Mouse (Mus musculus): ENCODE measurements around the gene Zbtb16. TPM values are rescaled to one million over a fixed set of nuclear protein-coding genes. Genes with fewer than 3 reads are reported as not detected.

The Zbtb16 gene
- polyA plus RNA-seq, 1 experiment from 2014 or later: 3.0 TPM

DNA sequence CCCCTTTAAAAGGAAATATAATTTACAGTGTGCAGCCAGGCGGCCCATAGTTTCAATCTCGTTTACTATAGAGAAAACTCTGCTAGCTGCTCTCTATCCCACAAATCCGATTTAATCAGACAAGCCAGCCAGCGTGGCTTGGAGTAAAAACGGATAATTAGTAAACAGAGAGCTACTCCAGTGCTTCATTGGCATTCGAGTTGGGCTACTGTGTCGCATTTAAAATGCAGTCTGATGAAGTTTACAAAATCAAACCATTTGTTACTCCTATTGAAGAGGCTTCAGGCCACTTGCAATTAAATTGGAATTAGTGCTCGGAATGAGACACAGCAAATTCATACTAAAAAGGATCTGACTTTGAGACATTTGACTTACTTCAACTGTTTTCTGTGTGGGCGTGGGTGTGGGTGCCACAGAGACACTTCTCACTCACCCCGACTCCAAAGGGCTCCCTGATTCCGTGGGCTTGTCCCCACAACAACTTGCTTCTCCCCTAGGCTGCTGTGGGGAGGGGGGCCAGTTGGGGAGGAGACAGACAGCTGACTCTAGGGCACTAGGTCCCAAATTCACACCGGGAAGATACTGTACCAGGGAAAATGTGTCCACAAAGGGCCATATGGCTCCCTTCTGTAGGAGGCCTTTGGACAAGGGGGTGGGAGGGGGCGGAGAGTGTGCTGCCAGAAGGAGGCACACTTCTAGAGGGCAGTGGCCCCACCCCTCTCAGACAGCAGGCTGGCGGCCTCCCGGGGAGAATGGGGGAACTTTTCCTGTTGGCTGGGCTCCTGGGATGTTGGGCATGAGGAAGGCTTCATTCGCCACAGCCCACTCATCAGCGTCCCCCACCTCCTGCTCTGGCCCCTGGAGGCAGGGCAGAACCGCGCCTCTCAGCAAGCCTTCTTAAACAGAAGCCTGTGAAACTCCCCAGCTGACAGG is 157.3 kb downstream of the Zbtb16 start:
- H3K4me1 ChIP-seq (ENCODE audit: control insufficient read depth, insufficient read depth, low read length): peaks cover 13% of the 10 kb centered on the region
- no peak overlapping the region for H3K4me3 ChIP-seq (ENCODE audit: low read depth, low read length)
- DNase-seq (ENCODE audit: low spot score) (no peak), ATAC-seq (replicated peaks; ENCODE audit: insufficient number of reproducible peaks, low FRiP score, low TSS enrichment, low read depth) (peak; percentile 50)
- no peak overlapping the region; the same call in 1 of the 2 replicates for H3K9ac ChIP-seq (replicated peaks; ENCODE audit: low read length)
- H3K4me2 ChIP-seq (ENCODE audit: low read depth, low read length): no peak overlapping the region
- H3K27ac ChIP-seq (replicated peaks; ENCODE audit: low read depth, low read length): no peak overlapping the region; the same call in 1 of the 2 replicates
- no peaks in the 10 kb centered on the region for H3K27me3 ChIP-seq (ENCODE audit: control insufficient read depth, insufficient read depth, low read length)
- no peaks in the 10 kb centered on the region for H3K9me3 ChIP-seq (replicated peaks; ENCODE audit: control insufficient read depth, low read length)
- 23% methylated on average over 19 of the region's 19 CpGs for WGBS
- H3K36me3 ChIP-seq (replicated peaks; ENCODE audit: control insufficient read depth, insufficient read depth, low read depth, low read length): no peaks in the 10 kb centered on the region

DNA sequence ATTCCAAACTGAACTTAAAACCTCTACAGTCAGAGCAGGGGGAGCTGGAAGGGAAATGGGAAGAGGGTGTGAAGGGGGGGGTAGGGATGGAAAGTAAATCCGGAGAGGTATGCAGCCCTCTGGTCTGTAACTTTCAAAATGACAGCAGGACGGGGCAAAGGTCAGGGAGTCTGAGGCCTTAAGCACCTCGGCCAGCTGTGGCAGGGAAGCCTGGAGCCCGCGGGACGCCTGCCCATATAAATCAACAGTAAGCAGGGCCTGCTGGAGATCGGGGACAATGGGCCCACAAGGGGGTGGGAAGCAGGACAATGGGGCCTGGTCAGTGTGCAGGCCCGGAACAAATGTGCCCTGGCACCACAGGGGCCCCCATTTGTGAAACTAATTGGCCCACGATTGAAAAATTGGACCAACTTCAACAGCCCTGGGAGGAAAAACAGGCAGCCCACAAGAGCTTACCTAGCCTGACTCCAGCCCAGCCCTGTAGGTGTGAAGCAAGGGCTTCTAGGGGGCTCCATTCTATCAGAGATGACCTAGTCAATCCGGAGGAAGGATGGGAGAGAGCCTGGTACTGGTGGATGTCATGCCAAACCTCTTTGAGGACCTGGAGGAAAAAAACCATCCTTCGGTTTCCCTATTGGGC is 160.8 kb downstream of the Zbtb16 start:
- peak overlapping the region; percentile 21; the same call in 1 of the 2 replicates for H3K27ac ChIP-seq (replicated peaks; ENCODE audit: low read depth, low read length)
- no peaks in the 10 kb centered on the region for H3K36me3 ChIP-seq (replicated peaks; ENCODE audit: control insufficient read depth, insufficient read depth, low read depth, low read length)
- H3K4me3 ChIP-seq (ENCODE audit: low read depth, low read length): no peak overlapping the region

DNA sequence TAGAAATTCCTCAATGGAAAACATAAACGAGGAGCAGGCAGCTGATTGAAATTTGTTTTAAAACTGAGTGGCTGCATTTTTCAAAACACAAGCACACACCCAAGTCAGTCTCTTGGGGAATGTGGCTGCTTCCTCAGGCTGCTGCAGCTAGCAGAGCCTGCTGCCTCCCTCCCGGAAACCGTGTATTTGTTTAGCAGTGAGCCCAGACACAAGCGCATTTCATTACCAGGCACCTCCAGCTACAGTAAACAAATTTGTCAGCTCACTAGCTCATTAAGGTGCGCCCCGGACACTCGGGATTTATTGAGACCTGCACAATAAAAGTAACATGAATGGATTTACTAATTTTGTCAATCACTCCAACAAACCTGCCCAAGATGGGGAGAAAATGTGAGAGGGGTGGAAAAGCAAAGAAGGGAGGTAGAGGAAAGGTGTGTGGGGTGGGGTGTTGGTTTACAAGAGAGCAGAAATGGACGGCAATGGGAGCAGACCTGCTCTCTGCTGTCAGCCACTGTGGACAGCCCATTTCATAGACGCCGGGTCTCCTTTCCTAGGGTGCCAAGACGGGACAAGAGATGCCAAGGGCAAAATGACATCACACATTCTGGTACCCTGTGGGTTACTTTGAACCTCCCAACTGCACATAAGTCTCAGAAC is 161.5 kb downstream of the Zbtb16 start:
- H3K27ac ChIP-seq (replicated peaks; ENCODE audit: low read depth, low read length): no peak overlapping the region
- H3K4me3 ChIP-seq (ENCODE audit: low read depth, low read length): no peak overlapping the region
- WGBS: 8% methylated on average over 11 of the region's 11 CpGs
- H3K4me1 ChIP-seq (ENCODE audit: control insufficient read depth, insufficient read depth, low read length): peaks cover 13% of the 10 kb centered on the region
- H3K27me3 ChIP-seq (ENCODE audit: control insufficient read depth, insufficient read depth, low read length): no peaks in the 10 kb centered on the region
- no peaks in the 10 kb centered on the region for H3K9me3 ChIP-seq (replicated peaks; ENCODE audit: control insufficient read depth, low read length)
- no peak overlapping the region for H3K4me2 ChIP-seq (ENCODE audit: low read depth, low read length)
- DNase-seq (ENCODE audit: low spot score) (no peak), ATAC-seq (replicated peaks; ENCODE audit: insufficient number of reproducible peaks, low FRiP score, low TSS enrichment, low read depth) (no peak)
- H3K9ac ChIP-seq (replicated peaks; ENCODE audit: low read length): no peak overlapping the region; the same call in 1 of the 2 replicates
- no peaks in the 10 kb centered on the region for H3K36me3 ChIP-seq (replicated peaks; ENCODE audit: control insufficient read depth, insufficient read depth, low read depth, low read length)

More for the DNA sequence above, 160.8 kb downstream of the Zbtb16 start:
- peak; percentile 45 for DNase-seq (ENCODE audit: low spot score)
- Histone ChIP-seq H3K4me1 (ENCODE audit: control insufficient read depth, insufficient read depth, low read length) (peaks cover 13% of the 10 kb centered on the region), H3K9ac (replicated peaks; ENCODE audit: low read length) (no peak overlapping the region), H3K9me3 (replicated peaks; ENCODE audit: control insufficient read depth, low read length) (no peaks in the 10 kb centered on the region), H3K4me2 (ENCODE audit: low read depth, low read length) (no peak overlapping the region), H3K27me3 (ENCODE audit: control insufficient read depth, insufficient read depth, low read length) (no peaks in the 10 kb centered on the region)
- WGBS: 12% methylated on average over 11 of the region's 11 CpGs
- peak; percentile 50 for ATAC-seq (replicated peaks; ENCODE audit: insufficient number of reproducible peaks, low FRiP score, low TSS enrichment, low read depth)

DNA sequence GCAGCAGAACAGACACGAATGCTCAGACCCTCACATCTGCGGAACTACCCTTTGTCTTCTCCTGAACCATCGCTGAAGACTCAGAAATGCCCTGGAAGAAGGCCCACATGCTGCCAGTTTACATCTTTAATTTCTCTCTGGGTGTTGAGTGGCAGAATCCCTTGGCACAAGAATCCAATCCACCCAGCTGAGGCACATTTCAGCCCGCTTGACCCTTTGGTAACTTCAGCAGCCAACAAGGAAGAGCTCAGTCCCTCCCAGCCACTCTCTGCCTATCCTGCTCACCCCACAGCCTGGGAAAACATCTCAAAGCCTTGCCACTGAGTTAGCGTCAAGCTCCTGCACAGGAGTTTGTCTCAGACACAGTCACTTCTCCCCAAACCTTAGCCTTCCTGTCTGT is 162.2 kb downstream of the Zbtb16 start:
- no peak overlapping the region for H3K9ac ChIP-seq (replicated peaks; ENCODE audit: low read length)
- no peaks in the 10 kb centered on the region for H3K36me3 ChIP-seq (replicated peaks; ENCODE audit: control insufficient read depth, insufficient read depth, low read depth, low read length)
- H3K27ac ChIP-seq (replicated peaks; ENCODE audit: low read depth, low read length): no peak overlapping the region
- no peak for ATAC-seq (replicated peaks; ENCODE audit: insufficient number of reproducible peaks, low FRiP score, low TSS enrichment, low read depth)
- no peaks in the 10 kb centered on the region for H3K9me3 ChIP-seq (replicated peaks; ENCODE audit: control insufficient read depth, low read length)
- no peak overlapping the region for H3K4me3 ChIP-seq (ENCODE audit: low read depth, low read length)
- no peaks in the 10 kb centered on the region for H3K27me3 ChIP-seq (ENCODE audit: control insufficient read depth, insufficient read depth, low read length)
- WGBS: 31% methylated on average over 5 of the region's 5 CpGs
- H3K4me1 ChIP-seq (ENCODE audit: control insufficient read depth, insufficient read depth, low read length): peaks cover 8% of the 10 kb centered on the region
- no peak overlapping the region for H3K4me2 ChIP-seq (ENCODE audit: low read depth, low read length)
- DNase-seq (ENCODE audit: low spot score): no peak

DNA sequence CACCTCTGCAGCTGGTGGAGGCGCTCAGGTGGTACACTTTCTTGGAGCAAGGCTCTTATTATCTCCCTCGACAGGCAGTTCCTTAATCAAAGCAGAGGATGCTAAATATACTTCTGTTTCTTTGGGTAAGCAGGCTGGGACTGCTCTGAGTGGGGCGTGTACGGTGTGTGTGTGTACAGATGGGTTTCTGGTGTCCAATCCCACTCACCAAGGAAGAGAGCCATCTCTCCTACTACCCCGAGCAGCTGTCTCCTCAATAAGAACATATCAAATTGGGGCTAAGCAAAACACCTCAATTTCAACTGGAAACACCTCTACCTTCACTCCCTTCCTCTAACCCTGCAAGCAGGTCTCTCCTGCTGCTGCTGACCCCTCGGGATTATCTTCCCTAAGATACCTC is 162.8 kb downstream of the Zbtb16 start:
- 67% methylated on average over 6 of the region's 6 CpGs for WGBS
- no peak overlapping the region for H3K4me2 ChIP-seq (ENCODE audit: low read depth, low read length)
- no peaks in the 10 kb centered on the region for H3K27me3 ChIP-seq (ENCODE audit: control insufficient read depth, insufficient read depth, low read length)
- no peak overlapping the region for H3K9ac ChIP-seq (replicated peaks; ENCODE audit: low read length)
- H3K4me3 ChIP-seq (ENCODE audit: low read depth, low read length): no peak overlapping the region
- peaks cover 7% of the 10 kb centered on the region for H3K4me1 ChIP-seq (ENCODE audit: control insufficient read depth, insufficient read depth, low read length)
- H3K9me3 ChIP-seq (replicated peaks; ENCODE audit: control insufficient read depth, low read length): no peaks in the 10 kb centered on the region
- no peak overlapping the region for H3K27ac ChIP-seq (replicated peaks; ENCODE audit: low read depth, low read length)
- DNase-seq (ENCODE audit: low spot score) (no peak), ATAC-seq (replicated peaks; ENCODE audit: insufficient number of reproducible peaks, low FRiP score, low TSS enrichment, low read depth) (no peak)
- no peaks in the 10 kb centered on the region for H3K36me3 ChIP-seq (replicated peaks; ENCODE audit: control insufficient read depth, insufficient read depth, low read depth, low read length)

DNA sequence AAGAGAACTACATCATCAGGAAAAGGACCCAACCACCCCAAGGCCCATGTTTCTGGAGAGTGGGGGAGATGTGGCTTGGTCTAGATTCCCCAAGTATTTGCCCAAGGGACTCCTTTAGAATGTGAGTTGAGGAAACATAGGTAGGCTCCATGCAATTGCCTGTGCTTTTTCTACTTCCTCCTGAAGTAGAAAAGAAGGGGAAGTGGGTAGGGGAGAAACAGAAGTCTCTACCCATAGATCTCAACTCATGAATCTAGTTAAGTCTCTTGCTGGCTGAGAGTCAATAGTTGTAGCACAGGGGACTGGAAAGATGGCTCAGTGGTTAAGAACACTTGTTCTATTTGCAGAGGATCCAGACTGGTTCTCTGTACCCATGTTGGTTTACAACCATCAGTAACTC is 164.2 kb downstream of the Zbtb16 start:
- Histone ChIP-seq H3K4me1 (ENCODE audit: control insufficient read depth, insufficient read depth, low read length) (peaks cover 7% of the 10 kb centered on the region), H3K9me3 (replicated peaks; ENCODE audit: control insufficient read depth, low read length) (no peaks in the 10 kb centered on the region), H3K9ac (replicated peaks; ENCODE audit: low read length) (no peak overlapping the region), H3K27ac (replicated peaks; ENCODE audit: low read depth, low read length) (no peak overlapping the region), H3K36me3 (replicated peaks; ENCODE audit: control insufficient read depth, insufficient read depth, low read depth, low read length) (no peaks in the 10 kb centered on the region), H3K4me3 (ENCODE audit: low read depth, low read length) (no peak overlapping the region), H3K4me2 (ENCODE audit: low read depth, low read length) (no peak overlapping the region), H3K27me3 (ENCODE audit: control insufficient read depth, insufficient read depth, low read length) (no peaks in the 10 kb centered on the region)
- DNase-seq (ENCODE audit: low spot score): no peak
- ATAC-seq (replicated peaks; ENCODE audit: insufficient number of reproducible peaks, low FRiP score, low TSS enrichment, low read depth): no peak

DNA sequence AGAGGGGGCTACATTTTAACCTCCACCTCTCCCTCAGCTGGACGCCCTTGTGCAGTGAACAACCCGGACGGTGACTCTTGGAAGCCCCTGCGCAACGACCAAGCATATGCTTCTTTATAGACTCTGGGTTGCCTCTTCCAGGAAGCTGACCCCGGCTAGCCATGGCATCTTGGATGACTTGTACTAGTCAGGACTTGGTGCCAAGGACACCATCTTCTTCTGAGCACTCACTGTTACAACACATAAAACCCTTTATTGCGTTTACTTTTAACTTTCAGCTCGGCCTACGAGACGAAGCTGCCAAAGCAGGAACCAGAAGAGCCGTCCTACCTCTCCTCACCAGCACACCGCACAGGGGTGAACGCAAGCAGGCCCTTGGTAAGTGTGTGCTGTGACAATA is 165.9 kb downstream of the Zbtb16 start:
- 94% methylated on average over 13 of the region's 13 CpGs for whole genome bisulfite sequencing
- Histone ChIP-seq H3K4me2 (ENCODE audit: low read depth, low read length) (no peak overlapping the region), H3K4me3 (ENCODE audit: low read depth, low read length) (no peak overlapping the region), H3K9me3 (replicated peaks; ENCODE audit: control insufficient read depth, low read length) (no peaks in the 10 kb centered on the region), H3K36me3 (replicated peaks; ENCODE audit: control insufficient read depth, insufficient read depth, low read depth, low read length) (no peaks in the 10 kb centered on the region), H3K27ac (replicated peaks; ENCODE audit: low read depth, low read length) (no peak overlapping the region), H3K9ac (replicated peaks; ENCODE audit: low read length) (no peak overlapping the region), H3K27me3 (ENCODE audit: control insufficient read depth, insufficient read depth, low read length) (no peaks in the 10 kb centered on the region), H3K4me1 (ENCODE audit: control insufficient read depth, insufficient read depth, low read length) (peaks cover 7% of the 10 kb centered on the region)
- DNase-seq (ENCODE audit: low spot score): no peak
- no peak for ATAC-seq (replicated peaks; ENCODE audit: insufficient number of reproducible peaks, low FRiP score, low TSS enrichment, low read depth)

Data from embryonic facial prominence, embryonic 11.5 days (tissue).